Mouse (Mus musculus): ENCODE measurements around the gene Gpr12.

- TF ChIP-seq CTCF (IDR thresholded peaks at IDR 0.05; ENCODE audit: low read depth) (no peak), EP300 (optimal IDR thresholded peaks at IDR 0.05) (no peak)
These were observed 1.5 kb upstream of the Gpr12 start for GRCm38 (mm10) chr5:146586357-146587070.
